Mouse (Mus musculus): Measurements from ENCODE around the gene Gm38394.
"Not testable (repeated sequence)": the region's sequence is repeated elsewhere in the genome, so short reads cannot be mapped to it uniquely, and the experiment has no call there.

Gm38394 gene

GRCm38 (mm10) chr1:133661203-133661933 lies at the start of gene Gm38394:
Gm38394 (minus strand) TSS chr1:133661318.
- DNase-seq = peak; percentile 94 to 96

GRCm38 (mm10) chr1:133710895-133711294 lies 49.8 kb upstream of the Gm38394 start:
- no peak for DNase-seq

- DNase-seq = no peak
Observed at GRCm38 (mm10) chr1:133709292-133709691, 48.2 kb upstream of the Gm38394 start.

GRCm38 (mm10) chr1:133701824-133702223 lies 40.7 kb upstream of the Gm38394 start:
- peak in 1 of 2 experiments; percentile 34 for DNase-seq

GRCm38 (mm10) chr1:133697935-133698620 lies 37.0 kb upstream of the Gm38394 start:
- DNase-seq = no peak

GRCm38 (mm10) chr1:133695901-133696300 lies 34.8 kb upstream of the Gm38394 start:
- DNase-seq = peak; percentile 81 to 89

GRCm38 (mm10) chr1:133694876-133695275 lies 33.8 kb upstream of the Gm38394 start:
- DNase-seq = peak; percentile 37 to 61

GRCm38 (mm10) chr1:133694301-133694700 lies 33.2 kb upstream of the Gm38394 start:
- no peak for DNase-seq

GRCm38 (mm10) chr1:133693536-133694114 lies 32.5 kb upstream of the Gm38394 start:
- DNase-seq = no peak

GRCm38 (mm10) chr1:133692195-133692594 lies 31.1 kb upstream of the Gm38394 start:
- no peak for DNase-seq

- DNase-seq = no peak
Observed at GRCm38 (mm10) chr1:133691046-133691445, 29.9 kb upstream of the Gm38394 start.

- DNase-seq = peak; percentile 24 to 37
Observed at GRCm38 (mm10) chr1:133689897-133690296, 28.8 kb upstream of the Gm38394 start, which contains the start of gene Lax1. Lax1 (minus strand) TSS chr1:133690108.

- no peak for DNase-seq
Observed at GRCm38 (mm10) chr1:133688301-133688700, 27.2 kb upstream of the Gm38394 start.

GRCm38 (mm10) chr1:133685749-133686519 lies 24.8 kb upstream of the Gm38394 start:
- DNase-seq = peak; percentile 46 to 63

- no peak for DNase-seq
Observed at GRCm38 (mm10) chr1:133671801-133672200, 10.7 kb upstream of the Gm38394 start.

- DNase-seq = no peak
Observed at GRCm38 (mm10) chr1:133671266-133671665, 10.1 kb upstream of the Gm38394 start.

- DNase-seq = no peak
Observed at GRCm38 (mm10) chr1:133670776-133671175, 9.7 kb upstream of the Gm38394 start.

- DNase-seq = no peak
Observed at GRCm38 (mm10) chr1:133670190-133670589, 9.1 kb upstream of the Gm38394 start.

GRCm38 (mm10) chr1:133668618-133669017 lies 7.5 kb upstream of the Gm38394 start:
- DNase-seq = no peak

GRCm38 (mm10) chr1:133667721-133668120 lies 6.6 kb upstream of the Gm38394 start:
- DNase-seq = no peak

- DNase-seq = not testable (repeated sequence)
Observed at GRCm38 (mm10) chr1:133665713-133666112, 4.6 kb upstream of the Gm38394 start.

- DNase-seq = no peak
Observed at GRCm38 (mm10) chr1:133664203-133664970, 3.3 kb upstream of the Gm38394 start.
